Mouse (Mus musculus) stomach, embryonic 14.5 days (tissue): ENCODE data around the gene Elf1. TPM values are rescaled to one million over a fixed set of nuclear protein-coding genes. Genes with fewer than 3 reads are reported as not detected.
"Not testable (repeated sequence)": the region's sequence is repeated elsewhere in the genome, so short reads cannot be mapped to it uniquely, and the experiment has no call there.

ENCODE experiments used
- ATAC-seq: fragments of 200-750 bp; cut with Nextera tagmentation; 2 replicates; pipeline ENCODE4 v1.8.0; 2017; ENCODE audit warnings: low read depth, moderate TSS enrichment; ENCODE audit not compliant: insufficient number of reproducible peaks, insufficient read depth, low FRiP score
- H3K27ac ChIP-seq: fragments of 300-500 bp; sonication (generic); 2 replicates; pipeline ENCODE4 v1.5.1; 2014; ENCODE audit warnings: mild to moderate bottlenecking, low read length, moderate library complexity, mixed read lengths
- H3K27me3 ChIP-seq: fragments of 300-500 bp; sonication (generic); 2 replicates; pipeline ENCODE4 v1.6.1; 2014; ENCODE audit warnings: low read length, control low read depth, mixed read lengths; ENCODE audit not compliant: control insufficient read depth, insufficient read depth
- H3K36me3 ChIP-seq: fragments of 300-500 bp; sonication (generic); 2 replicates; pipeline ENCODE4 v1.6.1; 2014; ENCODE audit warnings: mild to moderate bottlenecking, control low read depth, low read length, moderate library complexity, mixed read lengths; ENCODE audit not compliant: control insufficient read depth, insufficient read depth
- H3K4me1 ChIP-seq: fragments of 300-500 bp; sonication (generic); 2 replicates; pipeline ENCODE4 v1.6.1; 2014; ENCODE audit warnings: low read length, control low read depth, mixed read lengths; ENCODE audit not compliant: control insufficient read depth, insufficient read depth
- H3K4me2 ChIP-seq: fragments of 300-500 bp; sonication (generic); replicated peaks from 2 replicates; pipeline ENCODE4 v1.6.1; 2014; ENCODE audit warnings: low read depth, low read length, control low read depth
- H3K4me3 ChIP-seq: fragments of 300-500 bp; sonication (generic); 2 replicates; pipeline ENCODE4 v1.5.1; 2014; ENCODE audit warnings: low read depth, low read length, control low read depth
- H3K9ac ChIP-seq: fragments of 300-500 bp; sonication (generic); replicated peaks from 2 replicates; pipeline ENCODE4 v1.6.1; 2014; ENCODE audit warnings: low read depth, mild to moderate bottlenecking, control low read depth, low read length, moderate library complexity, mixed read lengths
- H3K9me3 ChIP-seq: fragments of 300-500 bp; sonication (generic); 2 replicates; pipeline ENCODE4 v1.6.1; 2016; ENCODE audit warnings: low read depth, low read length, control low read depth; ENCODE audit not compliant: control insufficient read depth
- WGBS: fragments of 180-500 bp; shearing (Covaris S2); extraction: QIAGEN DNeasy Blood & Tissue Kit; methylation state at CpG from one replicate; pipeline ENCODE4 v1.1.7; 2014; 5-methylcytosine and 5-hydroxymethylcytosine counted together
- polyA plus RNA-seq: library from polyadenylated mRNA; unstranded; fragments of >200 nt; fragmentation: Nextera tagmentation; extraction: Ambion mirVana; gene quantifications from 2 replicates; pipeline ENCODE4 v1.2.1, GENCODE M21; 2014

Elf1 gene
- polyA plus RNA-seq, result 25.8 and 27.6 TPM in 2 replicates

DNA sequence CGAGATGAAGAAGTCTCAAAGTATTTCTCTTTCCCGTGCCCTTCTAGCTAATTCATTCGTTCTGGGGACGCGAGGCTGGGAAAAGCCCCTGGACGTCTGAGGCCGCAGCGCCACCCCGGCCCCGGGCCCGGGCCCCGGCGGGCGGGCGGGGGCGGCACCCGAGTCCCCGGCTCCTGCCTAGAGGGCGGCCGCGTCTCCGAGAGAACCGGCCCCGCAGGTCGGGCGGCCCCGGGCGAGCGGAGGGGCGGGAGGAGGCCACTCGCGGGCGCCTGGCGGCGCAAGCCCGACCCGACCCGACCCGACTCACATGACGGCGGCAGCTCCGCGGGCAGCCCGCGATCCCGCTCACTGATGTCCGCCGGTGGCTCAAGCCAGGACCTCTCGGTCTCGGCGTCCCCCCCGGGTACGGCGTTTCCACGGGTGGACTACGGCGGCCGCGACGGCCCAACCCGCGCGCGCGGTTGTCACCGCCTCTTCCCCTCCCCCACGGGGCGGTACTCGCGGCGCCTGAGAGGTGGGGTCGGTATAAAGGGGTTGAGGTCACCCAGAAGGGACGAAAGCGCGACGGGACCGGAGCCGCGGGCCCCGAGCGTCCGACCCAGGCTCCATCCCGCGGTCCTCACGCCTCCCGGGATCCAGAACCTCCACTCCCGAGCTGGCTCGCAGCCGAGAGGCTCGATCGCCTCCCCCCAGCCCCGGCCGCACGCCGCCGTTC is at the start of gene Elf1:
Gene Elf1, plus strand, starts transcription at position 571 of the 715 bp plus-strand sequence.
- ATAC-seq, result peak; percentile 86
- Histone ChIP-seq H3K9ac (peak within 1 kb of the TSS; percentile 97), H3K4me2 (peak within 1 kb of the TSS; percentile 61), H3K27ac (peak within 1 kb of the TSS; percentile 100), H3K36me3 (peaks cover 16% of the 10 kb centered on the region), H3K27me3 (no peaks in the 10 kb centered on the region), H3K9me3 (no peaks in the 10 kb centered on the region), H3K4me3 (peak within 1 kb of the TSS; percentile 91), H3K4me1 (peaks cover 21% of the 10 kb centered on the region)
- under 1% methylated on average over 91 of the region's 96 CpGs for WGBS

DNA sequence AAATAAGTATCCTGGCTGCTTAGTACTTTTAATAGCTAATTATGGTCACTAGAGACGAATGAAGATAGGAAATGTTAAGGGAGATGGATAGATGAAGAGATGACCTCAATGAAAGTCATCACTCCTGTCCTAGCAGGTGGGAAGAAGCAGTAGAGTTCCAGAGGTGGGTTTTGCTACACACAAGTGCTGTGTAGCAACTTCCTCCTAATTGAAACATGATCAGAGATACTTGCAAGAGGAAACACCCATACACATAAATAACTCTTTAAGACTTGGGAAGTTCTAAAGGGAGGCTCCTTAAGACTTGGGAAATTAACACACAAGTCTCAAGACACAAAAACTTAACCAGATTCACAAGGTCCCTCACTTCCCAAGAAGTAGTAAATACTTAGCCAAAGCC is 46.9 kb upstream of the Elf1 start:
- no peaks in the 10 kb centered on the region for H3K4me1 ChIP-seq
- ATAC-seq, result no peak
- no peak overlapping the region for H3K4me2 ChIP-seq
- H3K27ac ChIP-seq, result no peak overlapping the region
- no peaks in the 10 kb centered on the region for H3K9me3 ChIP-seq
- 70% methylated on average over 1 of the region's 1 CpGs for WGBS
- no peaks in the 10 kb centered on the region for H3K36me3 ChIP-seq
- H3K9ac ChIP-seq, result no peak overlapping the region
- H3K27me3 ChIP-seq, result no peaks in the 10 kb centered on the region
- H3K4me3 ChIP-seq, result no peak overlapping the region

DNA sequence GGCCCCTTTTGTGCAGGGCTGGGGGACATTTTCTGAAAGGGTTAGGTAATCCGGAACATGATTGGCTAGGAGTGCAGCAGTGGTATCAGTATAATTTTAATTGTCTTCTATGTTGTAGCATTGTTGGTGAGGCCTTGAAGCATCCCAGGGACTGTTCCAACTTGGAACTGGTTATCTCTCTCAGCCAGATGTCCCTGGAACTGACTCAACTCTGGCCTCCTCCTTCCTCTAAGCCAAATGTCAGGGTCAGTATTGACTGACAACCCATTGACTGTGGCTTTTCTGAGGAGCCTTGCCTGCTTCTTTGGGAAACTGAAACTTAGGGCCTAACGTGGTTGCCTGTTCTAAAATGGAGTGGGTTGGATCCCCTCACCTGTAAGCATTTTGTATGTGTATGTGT is 40.3 kb upstream of the Elf1 start:
- H3K9ac ChIP-seq, result no peak overlapping the region
- no peaks in the 10 kb centered on the region for H3K27me3 ChIP-seq
- no peaks in the 10 kb centered on the region for H3K36me3 ChIP-seq
- no peaks in the 10 kb centered on the region for H3K9me3 ChIP-seq
- H3K27ac ChIP-seq, result no peak overlapping the region
- no peaks in the 10 kb centered on the region for H3K4me1 ChIP-seq
- 87% methylated on average over 2 of the region's 2 CpGs for WGBS
- H3K4me2 ChIP-seq, result no peak overlapping the region
- H3K4me3 ChIP-seq, result no peak overlapping the region
- no peak for ATAC-seq

DNA sequence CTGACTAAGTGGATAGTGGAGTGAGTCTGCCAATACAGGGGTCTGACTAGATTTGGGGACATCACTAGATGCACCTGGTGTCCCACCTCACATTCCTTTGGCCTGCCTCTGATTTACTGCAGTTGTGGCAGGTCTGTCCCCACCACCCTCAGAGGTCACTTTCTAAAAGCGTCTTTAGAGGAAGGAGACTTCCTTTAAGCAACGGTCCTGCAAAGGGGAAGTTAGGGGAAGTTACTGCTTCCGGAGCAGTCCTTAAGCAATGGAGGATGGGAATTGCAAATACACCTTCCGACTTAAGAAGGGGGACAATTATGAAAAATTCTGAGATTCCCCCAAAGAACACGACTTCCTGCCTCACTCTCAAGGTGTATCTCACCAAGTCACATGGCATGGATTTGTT is 39.6 kb upstream of the Elf1 start:
- H3K9ac ChIP-seq, result no peak overlapping the region
- H3K36me3 ChIP-seq, result no peaks in the 10 kb centered on the region
- ATAC-seq, result no peak
- no peaks in the 10 kb centered on the region for H3K27me3 ChIP-seq
- 85% methylated on average over 5 of the region's 5 CpGs for WGBS
- H3K4me2 ChIP-seq, result no peak overlapping the region
- H3K4me1 ChIP-seq, result no peaks in the 10 kb centered on the region
- H3K9me3 ChIP-seq, result no peaks in the 10 kb centered on the region
- no peak overlapping the region for H3K4me3 ChIP-seq
- H3K27ac ChIP-seq, result no peak overlapping the region

DNA sequence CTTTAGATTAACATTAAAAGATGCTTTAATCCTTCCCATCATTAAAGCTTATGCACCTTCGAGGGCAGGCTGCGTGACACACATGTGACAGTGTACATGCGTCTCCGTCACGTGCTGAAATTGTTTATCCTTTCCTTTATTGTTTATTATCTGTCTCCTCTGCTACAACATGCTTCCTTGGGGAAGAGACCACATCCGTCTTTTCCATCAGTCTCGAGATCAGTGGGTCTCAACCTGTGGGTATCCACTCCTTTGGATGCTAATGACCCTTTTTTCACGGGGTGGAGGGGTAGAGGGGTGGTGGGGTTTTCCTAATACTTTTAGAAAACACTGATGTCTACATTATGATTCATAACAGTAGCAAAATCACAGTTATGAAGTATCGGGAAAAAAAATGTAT is 36.4 kb upstream of the Elf1 start:
- Histone ChIP-seq H3K9ac (no peak overlapping the region), H3K27me3 (no peaks in the 10 kb centered on the region), H3K27ac (no peak overlapping the region), H3K36me3 (no peaks in the 10 kb centered on the region), H3K4me1 (no peaks in the 10 kb centered on the region), H3K4me2 (no peak overlapping the region), H3K4me3 (no peak overlapping the region), H3K9me3 (no peaks in the 10 kb centered on the region)
- WGBS, result 77% methylated on average over 9 of the region's 9 CpGs
- no peak for ATAC-seq

DNA sequence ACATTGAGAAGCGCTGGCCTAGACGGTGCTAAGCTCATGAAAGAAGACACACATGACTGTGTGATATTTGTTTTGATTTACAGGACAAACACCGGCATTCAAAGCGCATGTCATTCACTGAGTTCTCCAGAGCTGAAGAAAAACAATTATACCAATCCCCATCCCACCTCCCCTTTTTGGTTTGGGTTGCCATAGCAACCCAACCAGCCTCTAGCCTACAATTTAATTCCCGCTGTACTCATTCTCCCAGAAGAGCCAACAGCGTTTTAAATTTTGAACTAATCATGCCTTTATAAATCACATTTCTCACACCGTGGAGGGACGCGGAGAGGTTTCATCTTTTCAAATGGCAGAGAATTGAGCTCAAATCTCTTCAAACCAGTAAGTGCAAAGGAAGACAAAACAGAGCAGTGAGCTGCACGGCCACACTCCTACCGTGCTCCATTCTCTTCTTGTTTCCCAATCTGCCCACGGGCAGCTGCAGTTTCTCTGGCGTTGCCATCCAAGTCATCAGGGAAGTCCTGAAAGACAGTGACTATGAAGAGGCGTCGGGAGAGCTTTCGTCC is 35.9 kb upstream of the Elf1 start:
- H3K9ac ChIP-seq, result no peak overlapping the region
- H3K4me2 ChIP-seq, result no peak overlapping the region
- no peak overlapping the region for H3K27ac ChIP-seq
- H3K4me3 ChIP-seq, result no peak overlapping the region
- WGBS, result 69% methylated on average over 16 of the region's 16 CpGs
- no peaks in the 10 kb centered on the region for H3K4me1 ChIP-seq
- ATAC-seq, result no peak
- H3K36me3 ChIP-seq, result no peaks in the 10 kb centered on the region
- H3K27me3 ChIP-seq, result no peaks in the 10 kb centered on the region
- H3K9me3 ChIP-seq, result no peaks in the 10 kb centered on the region

DNA sequence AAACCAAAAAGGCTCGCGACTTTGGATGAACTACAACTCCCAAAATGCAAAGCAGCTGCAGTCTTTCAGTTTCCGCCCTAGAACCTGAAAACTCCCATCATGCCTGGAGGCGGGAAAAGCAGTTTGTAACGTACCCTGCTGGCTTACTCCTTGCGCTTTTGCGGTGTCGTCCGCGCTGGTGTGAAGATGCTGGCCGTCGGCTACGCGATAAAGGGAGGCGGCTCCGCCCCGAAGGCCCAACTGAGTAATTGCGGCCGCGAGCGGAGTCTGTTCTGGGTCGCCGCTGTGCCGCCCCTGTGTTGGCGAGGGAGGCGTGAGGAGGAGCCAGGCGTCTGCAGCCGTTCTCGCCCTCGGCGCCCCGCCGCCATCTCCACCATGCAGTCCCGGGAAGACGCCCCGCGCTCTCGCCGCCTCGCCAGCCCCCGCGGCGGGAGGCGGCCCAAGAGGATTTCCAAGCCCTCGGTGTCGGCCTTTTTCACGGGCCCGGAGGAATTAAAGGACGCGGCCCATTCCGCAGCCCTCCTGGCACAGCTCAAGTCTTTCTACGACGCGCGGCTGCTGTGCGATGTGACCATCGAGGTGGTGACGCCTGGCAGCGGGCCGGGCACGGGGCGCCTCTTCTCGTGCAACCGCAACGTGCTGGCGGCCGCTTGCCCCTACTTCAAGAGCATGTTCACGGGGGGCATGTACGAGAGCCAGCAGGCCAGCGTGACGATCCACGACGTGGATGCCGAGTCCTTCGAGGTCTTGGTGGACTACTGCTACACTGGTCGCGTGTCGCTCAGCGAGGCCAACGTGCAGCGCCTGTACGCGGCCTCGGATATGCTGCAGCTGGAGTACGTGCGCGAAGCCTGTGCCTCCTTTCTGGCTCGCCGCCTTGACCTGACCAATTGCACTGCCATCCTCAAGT is 29.1 kb upstream of the Elf1 start, which contains the start of gene Kbtbd6:
Gene Kbtbd6, plus strand, starts transcription at position 155 of the 910 bp plus-strand sequence.
- H3K27ac ChIP-seq, H3K27me3 ChIP-seq, H3K9me3 ChIP-seq, H3K4me1 ChIP-seq, H3K36me3 ChIP-seq: not testable (repeated sequence)
- Histone ChIP-seq H3K9ac (0 out of 2 replicates have a peak within 1 kb of the TSS, but pooled peaks have one; percentile 22), H3K4me3 (peak within 1 kb of the TSS; percentile 41), H3K4me2 (peak within 1 kb of the TSS; percentile 54)
- ATAC-seq, result peak; percentile 92
- WGBS, result 5% methylated on average over 35 of the region's 89 CpGs

DNA sequence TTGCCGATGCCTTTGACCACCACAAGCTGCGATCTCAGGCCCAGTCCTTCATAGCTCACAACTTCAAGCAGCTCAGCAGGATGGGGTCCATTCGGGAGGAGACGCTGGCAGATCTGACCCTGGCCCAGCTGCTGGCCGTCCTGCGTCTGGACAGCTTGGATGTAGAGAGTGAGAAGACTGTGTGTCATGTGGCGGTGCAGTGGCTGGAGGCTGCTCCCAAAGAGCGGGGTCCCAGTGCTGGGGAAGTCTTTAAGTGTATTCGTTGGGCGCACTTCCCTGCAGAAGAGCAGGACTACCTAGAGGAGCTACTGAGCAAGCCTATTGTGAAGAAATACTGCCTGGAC is 28.4 kb upstream of the Elf1 start:
- H3K27me3 ChIP-seq, ATAC-seq, H3K27ac ChIP-seq, H3K4me3 ChIP-seq, H3K9me3 ChIP-seq, H3K4me1 ChIP-seq, H3K9ac ChIP-seq, H3K36me3 ChIP-seq, H3K4me2 ChIP-seq: not testable (repeated sequence)
- 93% methylated on average over 6 of the region's 10 CpGs for WGBS
